Mouse (Mus musculus) hindbrain, embryonic 14.5 days (tissue): ENCODE measurements at regions not wholly inside any gene's neighbourhood (a gene's known extent, or its start where the extent isn't known, plus 50 kb on each side); places are given as distances from the start of the nearest gene placed in this dataset.

Source experiments
- ATAC-seq: fragments of 200-750 bp; cut with Nextera tagmentation; 2 replicates; pipeline ENCODE4 v1.8.0; 2017; ENCODE audit warnings: moderate number of reproducible peaks, mild to moderate bottlenecking, moderate TSS enrichment, moderate library complexity; ENCODE audit not compliant: low FRiP score
- DNase-seq: peaks from one replicate; pipeline ENCODE4 v3.0.0-alpha.2; 2015; ENCODE audit warnings: low spot score
- H3K27ac ChIP-seq: fragments of 300-500 bp; sonication (generic); 2 replicates; pipeline ENCODE4 v1.5.1; 2014; ENCODE audit warnings: mild to moderate bottlenecking, moderate library complexity
- H3K27me3 ChIP-seq: fragments of 300-500 bp; sonication (generic); 2 replicates; pipeline ENCODE4 v1.6.1; 2014; ENCODE audit warnings: mild to moderate bottlenecking, low read length, mixed read lengths; ENCODE audit not compliant: control insufficient read depth, insufficient read depth
- H3K36me3 ChIP-seq: fragments of 300-500 bp; sonication (generic); replicated peaks from 2 replicates; pipeline ENCODE4 v1.6.1; 2014; ENCODE audit not compliant: control insufficient read depth, insufficient read depth
- H3K4me1 ChIP-seq: fragments of 300-500 bp; sonication (generic); replicated peaks from 2 replicates; pipeline ENCODE4 v1.6.1; 2014; ENCODE audit warnings: antibody characterized with exemption, low read length, mixed read lengths; ENCODE audit not compliant: control insufficient read depth, insufficient read depth
- H3K4me2 ChIP-seq: fragments of 300-500 bp; sonication (generic); replicated peaks from 2 replicates; pipeline ENCODE4 v1.6.1; 2014; ENCODE audit warnings: mild to moderate bottlenecking, moderate library complexity
- H3K4me3 ChIP-seq: fragments of 300-500 bp; sonication (generic); replicated peaks from 2 replicates; pipeline ENCODE4 v1.5.1; 2014; ENCODE audit warnings: mild to moderate bottlenecking, low read length
- H3K9ac ChIP-seq: fragments of 300-500 bp; sonication (generic); 2 replicates; pipeline ENCODE4 v1.6.1; 2014
- H3K9me3 ChIP-seq: fragments of 300-500 bp; sonication (generic); 2 replicates; pipeline ENCODE4 v1.6.1; 2016; ENCODE audit warnings: low read length; ENCODE audit not compliant: control insufficient read depth
- WGBS: fragments of 180-500 bp; shearing (Covaris S2); extraction: QIAGEN DNeasy Blood & Tissue Kit; methylation state at CpG from one replicate; pipeline ENCODE4 v1.1.7; 2014; 5-methylcytosine and 5-hydroxymethylcytosine counted together

DNA sequence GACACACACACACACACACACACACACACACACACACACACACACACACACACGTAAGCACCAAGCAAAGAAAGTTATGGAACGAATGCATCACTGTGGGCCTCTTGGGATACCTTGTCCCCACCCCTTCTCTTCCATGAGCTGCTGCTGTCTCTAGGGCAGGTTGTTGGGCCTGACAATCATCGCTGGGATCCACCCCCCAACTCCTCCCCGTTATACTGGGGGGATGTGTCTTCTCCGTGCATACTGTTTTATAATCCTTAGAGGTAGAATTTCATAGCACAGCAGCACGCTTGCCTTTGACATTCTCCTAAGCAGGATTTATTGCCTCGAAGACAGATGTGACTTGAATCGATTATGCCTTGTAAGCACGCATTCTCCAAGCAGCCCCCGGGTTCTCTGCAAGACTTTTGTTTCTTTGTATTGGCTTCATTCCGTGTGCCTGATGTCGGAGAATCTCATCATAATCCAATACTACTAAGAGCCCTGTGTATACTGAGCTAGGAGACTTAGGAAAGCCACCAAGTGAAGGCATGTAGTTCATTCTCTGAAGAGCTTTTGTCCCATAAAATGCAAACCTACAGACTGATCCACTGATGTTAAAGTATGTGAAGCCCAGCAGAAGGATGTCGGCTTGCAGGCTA, 386.4 kb downstream of the Prdm2 start:
- Histone ChIP-seq H3K27me3 (no peaks in the 10 kb centered on the region), H3K9ac (peak overlapping the region; percentile 29; the same call in 1 of the 2 replicates), H3K4me2 (peak overlapping the region; percentile 30), H3K27ac (peak overlapping the region; percentile 85), H3K4me1 (peaks cover 28% of the 10 kb centered on the region), H3K4me3 (no peak overlapping the region), H3K36me3 (no peaks in the 10 kb centered on the region), H3K9me3 (no peaks in the 10 kb centered on the region)
- DNase-seq: peak; percentile 71
- 14% methylated on average over 13 of the region's 13 CpGs for WGBS
- ATAC-seq: peak; percentile 85

DNA sequence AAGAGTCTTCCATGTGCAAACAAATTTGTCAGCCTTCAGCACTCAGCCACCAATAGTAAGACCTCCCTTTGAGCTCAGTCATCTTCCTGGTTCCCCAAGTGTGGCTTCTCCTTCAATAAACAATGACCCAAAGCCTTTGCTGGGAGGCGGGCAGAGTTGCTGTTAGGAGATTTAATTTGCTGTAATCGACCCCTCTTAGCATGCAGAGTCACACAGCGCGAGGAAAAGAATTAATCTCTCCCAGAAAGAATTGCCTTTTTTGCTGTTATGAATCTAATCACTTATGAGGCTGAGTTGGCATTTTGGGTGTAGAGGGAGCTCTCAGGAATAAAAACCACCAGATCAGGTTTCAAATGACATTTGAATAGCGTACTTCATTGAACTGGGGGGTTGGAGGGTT, 387.0 kb downstream of the Prdm2 start:
- ATAC-seq (peak; percentile 50), DNase-seq (peak; percentile 61)
- Histone ChIP-seq H3K9ac (0 out of 2 replicates have a peak overlapping the region, but pooled peaks have one; percentile 29), H3K4me1 (peaks cover 28% of the 10 kb centered on the region), H3K27me3 (no peaks in the 10 kb centered on the region), H3K27ac (peak overlapping the region; percentile 85), H3K4me3 (no peak overlapping the region), H3K4me2 (peak overlapping the region; percentile 30), H3K36me3 (no peaks in the 10 kb centered on the region), H3K9me3 (no peaks in the 10 kb centered on the region)
- 14% methylated on average over 5 of the region's 5 CpGs for WGBS

DNA sequence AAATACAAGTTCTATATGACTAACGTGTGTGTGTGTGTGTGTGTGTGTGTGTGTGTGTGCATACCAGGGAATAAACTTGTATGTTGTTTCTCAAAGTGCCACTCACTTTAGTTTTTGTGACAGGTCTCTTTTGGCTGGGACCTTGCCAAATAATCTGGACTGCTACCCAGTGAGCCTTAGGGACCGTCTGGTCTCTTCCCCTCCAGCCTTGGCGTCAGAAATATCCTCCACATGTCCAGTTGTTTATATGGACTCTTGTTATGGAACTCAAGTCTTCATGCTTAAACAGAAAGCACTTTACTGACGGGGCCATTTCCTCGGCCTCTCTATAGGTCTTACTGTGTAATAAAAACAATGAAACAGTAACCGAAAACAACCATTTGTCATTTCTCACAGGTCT, 394.4 kb downstream of the Prdm2 start:
- Histone ChIP-seq H3K9me3 (no peaks in the 10 kb centered on the region), H3K4me2 (no peak overlapping the region), H3K27me3 (no peaks in the 10 kb centered on the region), H3K4me1 (no peaks in the 10 kb centered on the region), H3K27ac (no peak overlapping the region), H3K9ac (no peak overlapping the region), H3K36me3 (no peaks in the 10 kb centered on the region), H3K4me3 (no peak overlapping the region)
- WGBS: 90% methylated on average over 6 of the region's 6 CpGs
- no peak for ATAC-seq
- no peak for DNase-seq

DNA sequence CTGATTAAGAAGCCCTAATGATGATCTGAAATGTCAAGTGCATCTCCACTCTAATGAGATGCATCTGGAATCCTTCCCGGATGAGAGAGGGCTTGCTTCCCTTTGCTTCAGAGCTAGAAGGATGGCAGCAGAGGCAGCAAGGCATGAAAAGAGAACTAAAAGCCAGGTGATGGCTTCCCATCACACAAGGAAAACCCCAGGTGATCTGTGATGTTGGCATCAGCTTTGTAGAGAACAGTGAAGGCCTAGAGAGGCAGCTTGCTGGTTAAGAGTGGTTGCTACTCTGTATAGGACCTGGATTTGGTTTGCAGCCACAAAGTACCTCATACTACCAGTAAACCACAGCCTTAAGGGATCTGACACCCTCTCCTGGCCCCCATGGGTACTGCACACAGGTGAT, 395.8 kb downstream of the Prdm2 start:
- no peak for DNase-seq

DNA sequence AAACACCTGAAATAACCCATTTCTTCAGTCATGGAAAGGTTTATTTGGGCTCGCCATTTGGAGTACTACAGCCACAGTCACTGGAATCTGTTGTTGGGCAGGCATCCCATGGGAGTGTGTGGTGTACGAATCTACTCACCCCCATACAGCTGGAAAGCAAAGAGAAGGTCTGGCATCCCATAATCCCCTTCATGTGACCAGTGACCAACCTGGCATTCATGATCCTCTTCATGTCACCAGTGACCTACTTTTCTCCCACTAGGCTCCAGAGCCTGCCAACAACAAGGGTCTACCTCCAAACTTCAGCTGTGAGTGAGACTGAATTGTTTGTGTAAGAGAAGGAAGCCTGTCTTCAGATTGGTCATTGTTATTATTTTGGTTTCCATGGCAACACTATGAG, 409.0 kb downstream of the Prdm2 start:
- Histone ChIP-seq H3K36me3 (no peaks in the 10 kb centered on the region), H3K4me1 (peaks cover 6% of the 10 kb centered on the region), H3K4me3 (no peak overlapping the region), H3K27me3 (no peaks in the 10 kb centered on the region), H3K27ac (no peak overlapping the region), H3K9ac (no peak overlapping the region), H3K9me3 (no peaks in the 10 kb centered on the region), H3K4me2 (no peak overlapping the region)
- WGBS: 89% methylated on average over 2 of the region's 2 CpGs
- ATAC-seq (no peak), DNase-seq (no peak)

More for the DNA sequence above, 395.8 kb downstream of the Prdm2 start:
- no peaks in the 10 kb centered on the region for H3K36me3 ChIP-seq
- H3K27me3 ChIP-seq: no peaks in the 10 kb centered on the region
- H3K4me2 ChIP-seq: no peak overlapping the region
- no peak overlapping the region for H3K9ac ChIP-seq
- no peak overlapping the region for H3K27ac ChIP-seq
- no peaks in the 10 kb centered on the region for H3K4me1 ChIP-seq
- ATAC-seq: no peak
- 60% methylated on average over 1 of the region's 1 CpGs for WGBS
- H3K9me3 ChIP-seq: no peaks in the 10 kb centered on the region
- no peak overlapping the region for H3K4me3 ChIP-seq

DNA sequence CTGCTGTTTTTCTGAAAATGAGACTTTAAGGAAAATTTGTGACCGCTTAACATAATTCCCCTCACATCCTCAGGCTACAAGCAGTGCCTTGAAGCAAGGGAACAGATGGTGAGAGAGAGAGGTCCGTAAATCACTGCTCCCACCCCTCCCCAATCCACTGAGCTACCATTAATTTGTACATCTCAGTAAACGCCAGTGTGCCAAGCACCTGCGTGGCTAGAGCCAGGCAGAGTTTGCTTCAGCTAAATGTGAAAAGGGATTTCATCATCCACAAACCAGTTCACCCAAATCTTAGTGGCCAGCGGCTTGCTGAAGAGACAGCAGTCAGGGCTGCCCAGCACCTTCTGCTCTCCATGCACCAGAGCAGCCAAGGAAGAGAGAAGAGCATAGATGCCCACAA, 413.5 kb downstream of the Prdm2 start:
- ATAC-seq: peak; percentile 62; the same call in 1 of the 2 replicates
- 49% methylated on average over 5 of the region's 5 CpGs for WGBS
- peak; percentile 47 for DNase-seq
- Histone ChIP-seq H3K9me3 (no peaks in the 10 kb centered on the region), H3K27ac (peak overlapping the region; percentile 62; the same call in 1 of the 2 replicates), H3K27me3 (no peaks in the 10 kb centered on the region), H3K4me1 (peaks cover 11% of the 10 kb centered on the region), H3K4me3 (no peak overlapping the region), H3K4me2 (no peak overlapping the region), H3K9ac (no peak overlapping the region), H3K36me3 (no peaks in the 10 kb centered on the region)

DNA sequence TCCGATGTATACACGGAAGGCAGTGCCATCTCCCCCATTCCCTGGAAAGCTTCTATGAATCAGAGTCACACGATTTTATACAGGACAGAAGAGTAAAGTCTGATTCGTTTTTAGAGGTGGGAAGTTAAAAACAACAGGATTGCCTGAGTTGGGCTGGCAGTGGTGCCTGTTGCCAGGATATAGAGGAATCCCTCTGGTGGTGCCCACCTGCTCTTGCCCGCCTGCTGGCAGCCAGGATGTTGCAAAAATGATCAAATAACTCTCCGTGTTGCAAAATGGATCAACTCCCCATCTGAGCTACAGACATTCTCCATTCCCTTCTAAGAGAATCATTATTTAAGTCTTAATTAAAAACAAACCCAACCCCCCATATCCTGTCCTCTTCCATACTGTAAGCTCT, 414.0 kb downstream of the Prdm2 start:
- Histone ChIP-seq H3K4me2 (no peak overlapping the region), H3K9me3 (no peaks in the 10 kb centered on the region), H3K27me3 (no peaks in the 10 kb centered on the region), H3K9ac (no peak overlapping the region), H3K4me3 (no peak overlapping the region), H3K27ac (peak overlapping the region; percentile 62; the same call in 1 of the 2 replicates), H3K36me3 (no peaks in the 10 kb centered on the region), H3K4me1 (peaks cover 11% of the 10 kb centered on the region)
- ATAC-seq (no peak), DNase-seq (no peak)
- 73% methylated on average over 6 of the region's 6 CpGs for WGBS

DNA sequence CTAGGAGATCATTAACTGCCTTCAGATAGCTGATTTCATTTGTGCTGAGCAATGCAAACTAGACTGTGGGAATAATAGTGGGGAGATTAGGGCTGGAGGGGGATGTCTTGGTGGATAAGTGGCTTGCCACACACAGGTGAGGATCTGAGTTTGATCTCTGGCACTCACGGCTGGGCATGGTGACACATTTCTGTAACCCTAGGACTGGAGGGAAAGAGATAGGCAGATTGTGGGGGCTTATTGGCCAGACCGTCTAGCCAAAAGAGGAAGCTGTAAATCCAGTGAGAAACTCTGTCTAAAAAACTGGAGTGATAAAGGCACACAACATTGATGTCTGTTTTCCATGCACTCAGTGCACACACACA, 420.2 kb downstream of the Prdm2 start:
- H3K27ac ChIP-seq: no peak overlapping the region
- no peak overlapping the region for H3K4me3 ChIP-seq
- no peaks in the 10 kb centered on the region for H3K4me1 ChIP-seq
- DNase-seq (no peak), ATAC-seq (no peak)
- H3K9ac ChIP-seq: no peak overlapping the region
- no peaks in the 10 kb centered on the region for H3K27me3 ChIP-seq
- H3K9me3 ChIP-seq: no peaks in the 10 kb centered on the region
- no peaks in the 10 kb centered on the region for H3K36me3 ChIP-seq
- H3K4me2 ChIP-seq: no peak overlapping the region
- 88% methylated on average over 2 of the region's 2 CpGs for WGBS

DNA sequence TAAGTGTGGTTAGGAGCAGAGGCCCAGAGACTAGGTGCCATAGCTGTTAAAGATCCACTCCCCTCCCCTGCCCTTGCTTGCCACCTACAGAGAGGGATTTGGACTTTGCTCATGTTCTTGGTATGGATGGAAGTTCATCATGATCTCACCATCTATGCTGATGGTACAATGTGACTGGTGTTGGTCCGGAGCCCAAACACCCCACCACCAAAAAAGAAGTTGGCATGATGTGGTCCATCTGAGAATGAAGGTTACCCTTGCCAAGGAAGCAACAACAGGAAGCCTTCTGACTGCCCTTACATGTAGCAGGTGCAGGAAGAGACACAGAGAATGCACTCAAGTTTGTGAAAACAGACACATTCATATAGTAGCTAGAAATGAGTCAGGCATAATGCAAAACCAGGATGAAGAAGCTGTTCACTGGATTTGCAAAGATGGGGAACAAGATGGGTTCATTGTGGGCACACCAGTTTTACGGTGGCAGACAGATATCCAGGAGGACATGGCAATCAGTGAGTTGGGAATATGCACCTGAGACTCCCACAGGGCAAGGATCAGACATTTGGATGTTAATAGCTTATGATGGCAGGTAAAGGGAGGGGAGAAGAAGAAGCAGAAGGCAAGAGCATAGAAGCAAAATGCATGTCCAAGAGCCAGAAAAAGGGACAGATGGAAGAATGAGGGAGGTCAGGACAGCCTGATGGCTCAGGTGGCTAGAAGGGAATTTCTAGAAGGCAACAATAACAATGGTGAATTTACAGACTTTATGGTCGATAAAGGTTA, 420.8 kb downstream of the Prdm2 start:
- DNase-seq (no peak), ATAC-seq (no peak)
- no peak overlapping the region for H3K4me3 ChIP-seq
- no peaks in the 10 kb centered on the region for H3K36me3 ChIP-seq
- 81% methylated on average over 3 of the region's 3 CpGs for WGBS
- no peak overlapping the region for H3K9ac ChIP-seq
- H3K27ac ChIP-seq: no peak overlapping the region
- no peaks in the 10 kb centered on the region for H3K9me3 ChIP-seq
- H3K4me1 ChIP-seq: no peaks in the 10 kb centered on the region
- no peaks in the 10 kb centered on the region for H3K27me3 ChIP-seq
- no peak overlapping the region for H3K4me2 ChIP-seq
